Mouse (Mus musculus) intestine, embryonic 14.5 days (tissue): ENCODE results near the gene Fam162b. TPM values are rescaled to one million over a fixed set of nuclear protein-coding genes. Genes with fewer than 3 reads are reported as not detected.
A peak's percentile ranks its signal among the peaks of the same experiment; 100 is the strongest.

Source experiments
- ATAC-seq: fragments of 200-750 bp; cut with Nextera tagmentation; replicated peaks from 2 replicates; pipeline ENCODE4 v1.8.0; 2017; ENCODE audit warnings: low read depth, moderate number of reproducible peaks, moderate TSS enrichment, moderate library complexity; ENCODE audit not compliant: low FRiP score, low TSS enrichment
- DNase-seq: peaks from one replicate; pipeline ENCODE4 v3.0.0-alpha.2; 2018; ENCODE audit warnings: low spot score
- H3K27ac ChIP-seq: fragments of 300-500 bp; sonication (generic); 2 replicates; pipeline ENCODE4 v1.5.1; 2014; ENCODE audit warnings: low read depth, mild to moderate bottlenecking, control low read depth
- H3K27me3 ChIP-seq: fragments of 300-500 bp; sonication (generic); replicated peaks from 2 replicates; pipeline ENCODE4 v1.6.1; 2014; ENCODE audit warnings: low read length, control low read depth; ENCODE audit not compliant: control insufficient read depth, insufficient read depth
- H3K36me3 ChIP-seq: fragments of 300-500 bp; sonication (generic); 2 replicates; pipeline ENCODE4 v1.6.1; 2014; ENCODE audit warnings: low read length, control low read depth; ENCODE audit not compliant: control insufficient read depth, insufficient read depth
- H3K4me1 ChIP-seq: fragments of 300-500 bp; sonication (generic); replicated peaks from 2 replicates; pipeline ENCODE4 v1.6.1; 2014; ENCODE audit warnings: low read length, control low read depth, mixed read lengths; ENCODE audit not compliant: control insufficient read depth, insufficient read depth
- H3K4me2 ChIP-seq: fragments of 300-500 bp; sonication (generic); 2 replicates; pipeline ENCODE4 v1.6.1; 2014; ENCODE audit warnings: low read length
- H3K4me3 ChIP-seq: fragments of 300-500 bp; sonication (generic); 2 replicates; pipeline ENCODE4 v1.5.1; 2014; ENCODE audit warnings: low read depth, low read length, control low read depth, mixed read lengths
- H3K9ac ChIP-seq: fragments of 300-500 bp; sonication (generic); 2 replicates; pipeline ENCODE4 v1.6.1; 2014; ENCODE audit warnings: mild to moderate bottlenecking, low read length
- H3K9me3 ChIP-seq: fragments of 300-500 bp; sonication (generic); 2 replicates; pipeline ENCODE4 v1.6.1; 2016; ENCODE audit warnings: low read length, control low read depth; ENCODE audit not compliant: control insufficient read depth
- WGBS: fragments of 180-500 bp; shearing (Covaris S2); extraction: QIAGEN DNeasy Blood & Tissue Kit; methylation state at CpG from one replicate; pipeline ENCODE4 v1.1.7; 2014; 5-methylcytosine and 5-hydroxymethylcytosine counted together
- polyA plus RNA-seq: library from polyadenylated mRNA; unstranded; fragments of >200 nt; fragmentation: Nextera tagmentation; extraction: Ambion mirVana; gene quantifications from 2 replicates; pipeline ENCODE4 v1.2.1, GENCODE M21; 2014

Fam162b gene
- polyA plus RNA-seq, 1 experiment from 2014 or later = 23.5 TPM

GRCm38 (mm10) chr10:51553348-51554123, 36.8 kb downstream of the Fam162b start:
- Histone ChIP-seq H3K4me1 (no peaks in the 10 kb centered on the region), H3K4me3 (peak overlapping the region; percentile 44), H3K36me3 (no peaks in the 10 kb centered on the region), H3K27me3 (no peaks in the 10 kb centered on the region), H3K27ac (no peak overlapping the region), H3K9ac (peak overlapping the region; percentile 40), H3K4me2 (peak overlapping the region; percentile 79), H3K9me3 (no peaks in the 10 kb centered on the region)
- under 1% methylated on average over 16 of the region's 16 CpGs for WGBS
- DNase-seq = peak; percentile 94
- ATAC-seq = peak; percentile 88

Other genes starting within 250 kb of the Fam162b start
- gene Gm49339, start 109.9 kb downstream of the Fam162b start, polyA plus RNA-seq = 0.79 TPM in 1 of 2 replicates, not detected in the other
- 0.27 and 0.60 TPM in 2 replicates for gene Lilr4b, start 109.9 kb downstream of the Fam162b start, polyA plus RNA-seq
- gene Lilrb4a, start 99.6 kb downstream of the Fam162b start, polyA plus RNA-seq = 1.5 and 3.0 TPM in 2 replicates
- not detected in 2 replicates for gene Gprc6a, start 40.9 kb upstream of the Fam162b start, polyA plus RNA-seq
- gene Rfx6, start 87.2 kb upstream of the Fam162b start, polyA plus RNA-seq = 1.9 and 2.3 TPM in 2 replicates